Mouse (Mus musculus) ES-E14 (cell line): Measurements from ENCODE around the gene Tlcd2. TPM values are rescaled to one million over a fixed set of nuclear protein-coding genes. Genes with fewer than 3 reads are reported as not detected.

Source experiments
- DNase-seq: peaks from one replicate; pipeline ENCODE4 v3.0.0-alpha.2; 2013; ENCODE audit warnings: low read depth, low spot score
- H3K27ac ChIP-seq: 2 replicates; pipeline ENCODE4 v1.5.1; 2012; ENCODE audit warnings: low read depth, mild to moderate bottlenecking, low read length, moderate library complexity, mixed read lengths; ENCODE audit not compliant: poor library complexity, insufficient read depth, severe bottlenecking
- H3K36me3 ChIP-seq: 2 replicates; pipeline ENCODE4 v1.6.1; 2012; ENCODE audit warnings: mild to moderate bottlenecking, low read length, moderate library complexity, mixed read lengths; ENCODE audit not compliant: control insufficient read depth, poor library complexity, insufficient read depth, severe bottlenecking
- H3K4me1 ChIP-seq, 2 experiments: fragments of 150-350 bp in 1 of 2; sonication (generic) in 1 of 2; 2 replicates each; pipeline ENCODE4 v1.6.1; 2012; ENCODE audit warnings: low read length in 2 of 2, mild to moderate bottlenecking in 1 of 2, mixed read lengths in 1 of 2; ENCODE audit not compliant: control insufficient read depth in 2 of 2, insufficient read depth in 2 of 2, poor library complexity in 1 of 2
- H3K4me3 ChIP-seq, 2 experiments: fragments of 150-350 bp in 1 of 2; sonication (generic) in 1 of 2; 2 replicates each; pipeline ENCODE4 v1.5.1; 2012; ENCODE audit warnings: low read length in 2 of 2, low read depth in 1 of 2, mild to moderate bottlenecking in 1 of 2, mixed read lengths in 1 of 2; ENCODE audit not compliant: insufficient read depth in 1 of 2, poor library complexity in 1 of 2, severe bottlenecking in 1 of 2
- H3K9ac ChIP-seq: 2 replicates; pipeline ENCODE4 v1.6.1; 2012; ENCODE audit warnings: low read depth, mild to moderate bottlenecking, low read length, mixed read lengths; ENCODE audit not compliant: poor library complexity, insufficient read depth, severe bottlenecking
- H3K9me3 ChIP-seq: fragments of 150-350 bp; sonication (generic); 2 replicates; pipeline ENCODE4 v1.6.1; 2012; ENCODE audit warnings: low read depth, mild to moderate bottlenecking, low read length; ENCODE audit not compliant: control insufficient read depth, insufficient read depth
- CHD2 ChIP-seq: IDR thresholded peaks from 2 replicates; pipeline ENCODE4 v1.6.1; 2014; ENCODE audit warnings: mild to moderate bottlenecking, low read depth, low read length, inconsistent platforms
- HCFC1 ChIP-seq: IDR thresholded peaks from 2 replicates; pipeline ENCODE4 v1.6.1; 2012; ENCODE audit warnings: low read length, inconsistent platforms, borderline replicate concordance; ENCODE audit not compliant: insufficient read depth
- MAFK ChIP-seq: IDR thresholded peaks from 2 replicates; pipeline ENCODE4 v1.6.1; 2014; ENCODE audit warnings: mild to moderate bottlenecking, low read depth, low read length, inconsistent platforms; ENCODE audit not compliant: insufficient read depth
- ZC3H11A ChIP-seq: IDR thresholded peaks from 2 replicates; pipeline ENCODE4 v1.6.1; 2012; ENCODE audit warnings: low read depth, mild to moderate bottlenecking, inconsistent platforms, low read length, borderline replicate concordance
- ZNF384 ChIP-seq: IDR thresholded peaks from 2 replicates; pipeline ENCODE4 v1.6.1; 2012; ENCODE audit warnings: low read depth, low read length, inconsistent platforms
- in situ Hi-C, 2 experiments: fragments of 600-800 bp; cut with MboI; formaldehyde crosslinking; loops; one replicate each; pipeline ENCODE4 v1.15.1; 2025; ENCODE audit warnings: low sequenced_read_pairs in 2 of 2, inconsistent platforms in 1 of 2; ENCODE audit not compliant: unreplicated experiment in 2 of 2
- total RNA-seq: library from RNA; depleted of rRNA; stranded (reverse); fragments of 300-350 nt; gene quantifications from 2 replicates; pipeline ENCODE4 v1.2.3, GENCODE M21; 2012

Tlcd2 gene
- total RNA-seq, 1 experiment, result 5.9 TPM

DNA sequence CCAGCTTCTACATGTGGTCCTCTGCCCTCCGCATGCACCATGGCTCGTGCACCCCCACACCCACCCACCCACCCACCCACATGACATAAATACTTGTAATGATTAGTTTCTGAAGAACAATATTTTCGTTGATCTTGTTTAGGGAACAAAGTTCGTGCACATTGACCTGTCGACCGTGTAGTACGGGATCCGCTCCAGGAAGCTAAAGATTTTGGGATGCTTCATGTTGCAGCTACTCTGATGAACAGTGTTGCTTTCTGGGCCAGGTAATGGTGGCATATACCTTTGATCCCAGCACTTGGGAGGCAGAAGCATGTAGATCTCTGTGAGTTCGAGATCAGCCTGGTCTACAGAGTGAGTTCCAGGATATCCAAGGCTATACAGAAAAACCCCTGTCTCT is 37.5 kb upstream of the Tlcd2 start:
- no peaks in the 10 kb centered on the region for H3K9me3 ChIP-seq
- no peak overlapping the region for H3K27ac ChIP-seq
- H3K4me1 ChIP-seq, result peaks cover 0 to 5% of the 10 kb centered on the region in 2 experiments; a peak in 1 of 4 replicates
- no peaks in the 10 kb centered on the region for H3K36me3 ChIP-seq
- in situ Hi-C loops, result no loop called here
- DNase-seq, result no peak
- no peak overlapping the region for H3K9ac ChIP-seq
- no peak for TF ChIP-seq ZNF384
- TF ChIP-seq ZC3H11A, result no peak
- TF ChIP-seq MAFK, result no peak
- TF ChIP-seq CHD2, result no peak
- no peak for TF ChIP-seq HCFC1
- H3K4me3 ChIP-seq, result no peak overlapping the region

DNA sequence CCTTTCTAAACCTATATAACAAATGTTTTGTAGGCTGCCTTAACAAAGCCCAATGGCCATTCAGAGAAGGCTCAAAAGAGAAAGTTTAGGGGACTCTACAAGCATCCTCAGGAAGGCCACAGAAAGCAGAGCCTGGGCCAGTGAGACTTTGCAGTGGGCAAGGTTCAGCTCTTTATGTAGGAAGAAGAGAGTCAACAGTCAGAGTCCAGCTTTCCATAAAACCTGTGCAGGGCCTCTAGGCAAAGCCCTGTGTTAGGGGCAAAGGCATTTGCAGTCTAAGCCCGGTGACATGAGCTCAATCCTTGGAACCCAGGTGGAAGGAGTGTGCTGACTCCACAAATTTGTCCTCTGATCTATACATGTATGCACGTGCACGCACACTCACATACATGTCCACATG is 37.1 kb upstream of the Tlcd2 start:
- no peak for DNase-seq
- Histone ChIP-seq H3K36me3 (no peaks in the 10 kb centered on the region), H3K9me3 (no peaks in the 10 kb centered on the region), H3K27ac (no peak overlapping the region), H3K4me3 (no peak overlapping the region), H3K9ac (no peak overlapping the region), H3K4me1 (peaks cover 0 to 5% of the 10 kb centered on the region in 2 experiments; a peak in 1 of 4 replicates)
- in situ Hi-C loops, result no loop called here
- no peak for TF ChIP-seq CHD2

DNA sequence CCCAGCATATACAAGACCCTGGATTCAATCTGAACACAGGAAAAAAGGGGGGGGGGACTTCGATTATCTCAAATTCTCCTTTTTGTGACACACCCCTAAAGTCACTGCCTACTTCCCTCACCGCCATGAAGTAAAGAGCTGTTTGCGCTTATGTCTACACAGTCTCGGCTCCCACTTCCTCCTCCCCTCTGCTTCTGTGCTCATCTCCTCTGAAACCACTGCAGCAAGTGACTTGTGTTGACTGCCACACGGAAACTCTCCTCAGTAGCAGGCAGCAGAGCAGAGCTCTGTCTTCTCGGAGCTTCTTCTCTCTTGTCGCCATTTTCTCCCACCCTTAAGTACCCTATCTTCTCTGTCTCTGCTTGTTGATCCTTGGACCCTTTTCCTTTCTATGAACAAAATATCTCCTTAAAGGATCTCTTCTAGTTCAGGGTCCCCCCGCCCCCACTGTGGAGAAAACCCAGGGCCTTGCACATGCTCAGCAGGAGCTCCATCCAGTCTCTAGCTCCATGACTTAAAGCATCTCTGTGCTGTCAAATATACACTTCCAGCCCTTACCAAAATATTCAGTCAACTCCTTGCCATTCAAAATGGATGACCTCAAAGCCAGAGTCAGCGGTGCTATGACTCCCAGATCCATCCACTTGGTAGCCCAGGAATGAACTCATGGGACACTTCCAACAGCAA is 32.4 kb upstream of the Tlcd2 start:
- H3K9me3 ChIP-seq, result no peaks in the 10 kb centered on the region
- H3K27ac ChIP-seq, result no peak overlapping the region
- TF ChIP-seq MAFK, result no peak
- no peak overlapping the region for H3K4me3 ChIP-seq
- H3K36me3 ChIP-seq, result no peaks in the 10 kb centered on the region
- H3K4me1 ChIP-seq, result no peaks in the 10 kb centered on the region
- no peak for DNase-seq
- no peak overlapping the region for H3K9ac ChIP-seq
- in situ Hi-C loops, result no loop called here

DNA sequence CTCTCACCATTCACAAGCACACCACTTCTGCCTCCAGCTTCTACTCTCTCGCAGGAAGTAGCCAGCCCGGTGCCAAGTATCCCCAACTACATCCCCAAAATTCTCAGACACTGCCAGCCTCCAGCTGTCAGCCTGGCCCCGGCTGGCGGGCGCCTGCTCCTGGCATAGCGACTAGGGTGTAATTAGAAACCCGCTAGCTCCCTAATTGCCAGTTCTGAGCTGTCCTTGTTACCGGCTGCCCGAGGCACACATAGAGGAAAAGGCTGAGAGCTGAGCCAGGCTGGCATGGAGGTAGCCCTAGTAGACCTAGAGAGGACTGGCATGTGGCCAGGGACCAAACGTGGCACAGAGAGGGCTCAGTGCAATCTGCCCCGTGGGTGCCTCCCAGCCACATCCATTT is 30.2 kb upstream of the Tlcd2 start:
- TF ChIP-seq HCFC1 (no peak), ZNF384 (no peak), CHD2 (no peak), ZC3H11A (no peak), MAFK (no peak)

DNA sequence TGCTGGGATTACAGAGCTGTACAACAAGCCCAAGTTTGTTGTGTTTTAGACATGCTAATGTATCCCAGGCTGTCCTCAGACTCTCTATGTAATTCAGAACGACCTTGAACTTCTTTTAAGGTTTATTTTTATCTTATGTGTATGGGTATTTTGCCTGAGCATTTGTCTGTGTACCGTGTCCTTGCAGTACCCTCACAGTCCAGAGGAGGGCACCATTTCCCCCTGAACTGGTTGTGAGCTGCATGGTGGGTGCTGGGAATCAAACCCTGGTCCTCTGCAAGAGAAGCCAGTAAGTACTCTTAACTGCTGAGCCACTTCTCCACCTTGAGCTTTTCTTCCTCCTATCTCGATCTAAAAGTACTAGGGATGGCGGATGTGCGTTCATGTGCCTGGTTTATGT is 27.4 kb upstream of the Tlcd2 start:
- no peak for DNase-seq
- Histone ChIP-seq H3K4me1 (no peaks in the 10 kb centered on the region), H3K36me3 (no peaks in the 10 kb centered on the region), H3K4me3 (no peak overlapping the region), H3K9ac (no peak overlapping the region), H3K9me3 (no peaks in the 10 kb centered on the region), H3K27ac (no peak overlapping the region)
- in situ Hi-C loops, result no loop called here
- no peak for TF ChIP-seq CHD2

More for the DNA sequence above, 30.2 kb upstream of the Tlcd2 start:
- Histone ChIP-seq H3K9ac (no peak overlapping the region), H3K4me3 (no peak overlapping the region), H3K36me3 (no peaks in the 10 kb centered on the region), H3K4me1 (no peaks in the 10 kb centered on the region), H3K9me3 (no peaks in the 10 kb centered on the region), H3K27ac (no peak overlapping the region)
- in situ Hi-C loops, result no loop called here
- DNase-seq, result no peak
